ENCODE assay signal across 8 mouse cellular contexts in genomic region chr11:50403367-50404014, GRCm38 (mm10). TPM values are rescaled to one million over a fixed set of nuclear protein-coding genes. Genes with fewer than 3 reads are reported as not detected.
DNase-seq lines count a peak whose midpoint lies in the region; ATAC-seq and TF ChIP-seq lines count a peak whose summit lies in the region.
"Had no signal": no experiment of that assay in that cellular context is flagged by ENCODE, and none has a peak within 500 bp of the region (broad histone marks: within the 10 kb centered on the region; RNA-seq: fewer than 3 reads in every experiment).

No protein-coding gene starts in this region.

- 66% methylated on average over 10 of the region's 10 CpGs for WGBS in lung, embryonic 15.5 days
- 60% methylated on average over 10 of the region's 10 CpGs for WGBS in lung, adult 2 months
- 59% methylated on average over 10 of the region's 10 CpGs for whole genome bisulfite sequencing in lung, postnatal 0 days

- H3K4me3 ChIP-seq in lung, embryonic 15.5 days: no peak overlapping the region
- no peak overlapping the region for H3K4me3 ChIP-seq in lung, adult 2 months (replicated peaks; ENCODE audit: extremely low read depth, low read depth, low read length)
- no peak overlapping the region for H3K4me3 ChIP-seq in lung, postnatal 0 days (ENCODE audit: low read depth, low read length)
- H3K4me3 ChIP-seq in left cerebral cortex, adult 2 months: no peak overlapping the region

- peak; percentile 62 for ATAC-seq in lung, embryonic 15.5 days (ENCODE audit: borderline replicate concordance, extremely low read depth, low FRiP score, low TSS enrichment)
- peak; percentile 46; the same call in 1 of the 2 replicates for ATAC-seq in lung, postnatal 0 days

- TF ChIP-seq CTCF in lung, adult 2 months (IDR thresholded peaks at IDR 0.05; ENCODE audit: insufficient read depth, low read length): no peak
- TF ChIP-seq CTCF in brain, embryonic 14.5 days (IDR thresholded peaks at IDR 0.05; ENCODE audit: borderline replicate concordance, extremely low read depth, insufficient read depth, insufficient read length): no peak
- no peak for TF ChIP-seq CTCF in lung, postnatal 0 days (IDR thresholded peaks at IDR 0.05)
- no peak for TF ChIP-seq CTCF in left cerebral cortex, adult 2 months (IDR thresholded peaks at IDR 0.05)

- no peak overlapping the region for H3K9ac ChIP-seq in lung, embryonic 15.5 days
- H3K9ac ChIP-seq in lung, postnatal 0 days (replicated peaks; ENCODE audit: low read depth): no peak overlapping the region

- H3K36me3 ChIP-seq in lung, embryonic 15.5 days: peaks cover 21% of the 10 kb centered on the region
- H3K36me3 ChIP-seq in lung, postnatal 0 days (ENCODE audit: insufficient read depth, low read length): peaks cover 23% of the 10 kb centered on the region

- no peak for TF ChIP-seq POLR2A in lung, adult 2 months (IDR thresholded peaks at IDR 0.05; ENCODE audit: borderline replicate concordance, extremely low read depth, low read depth, low read length)
- no peak for TF ChIP-seq POLR2A in brain, embryonic 14.5 days (IDR thresholded peaks at IDR 0.05; ENCODE audit: borderline replicate concordance, extremely low read depth, insufficient read depth, insufficient read length, poor library complexity, severe bottlenecking)

- H3K27me3 ChIP-seq in lung, embryonic 15.5 days: no peaks in the 10 kb centered on the region
- H3K27me3 ChIP-seq in lung, postnatal 0 days (replicated peaks; ENCODE audit: insufficient read depth, low read length): no peaks in the 10 kb centered on the region

- intact Hi-C loops in left cerebral cortex, adult 2 months (cut with DNase I): no loop called here

- no peak overlapping the region for H3K27ac ChIP-seq in lung, embryonic 15.5 days
- no peak overlapping the region for H3K27ac ChIP-seq in lung, postnatal 0 days (ENCODE audit: low read length)
- no peak overlapping the region for H3K27ac ChIP-seq in left cerebral cortex, adult 2 months

- no peaks in the 10 kb centered on the region for H3K4me1 ChIP-seq in lung, embryonic 15.5 days
- no peaks in the 10 kb centered on the region; the same call in 1 of the 2 replicates for H3K4me1 ChIP-seq in lung, adult 2 months (ENCODE audit: control insufficient read depth, insufficient read depth, low read length)
- H3K4me1 ChIP-seq in lung, postnatal 0 days (ENCODE audit: insufficient read depth, low read depth, low read length): no peaks in the 10 kb centered on the region

- no peak for TF ChIP-seq EP300 in lung, postnatal 0 days (IDR thresholded peaks at IDR 0.05)

- no peaks in the 10 kb centered on the region for H3K9me3 ChIP-seq in lung, embryonic 15.5 days
- H3K9me3 ChIP-seq in lung, postnatal 0 days (ENCODE audit: low read length): no peaks in the 10 kb centered on the region

- no peak for DNase-seq in lung, adult 2 months
- peak; percentile 14 for DNase-seq in brain, embryonic 14.5 days (ENCODE audit: low read depth)
- DNase-seq in gastrocnemius, postnatal 25 days: peak; percentile 7
- no peak for DNase-seq in lung, postnatal 0 days (ENCODE audit: low spot score)
- DNase-seq in frontal cortex, postnatal 25 days (ENCODE audit: low spot score in 2 of 2): no peak
- DNase-seq in left cerebral cortex, adult 2 months (ENCODE audit: extremely low spot score in 1 of 2, low spot score in 2 of 2): no peak

- H3K4me2 ChIP-seq in lung, embryonic 15.5 days: no peak overlapping the region
- no peak overlapping the region for H3K4me2 ChIP-seq in lung, postnatal 0 days (replicated peaks; ENCODE audit: low read depth, low read length)

RNA-seq across cellular contexts. Expression of gene Hnrnph1, which starts 26.7 kb away (rescaled TPM):
- polyA plus RNA-seq in lung, embryonic 15.5 days (2015; fragmentation: Nextera tagmentation; extraction: Ambion mirVana): 489 and 493 TPM in 2 replicates
- 53.9 and 94.9 TPM in 2 replicates for polyA plus RNA-seq in lung, adult 2 months (2012; rRNA removed)
- polyA plus RNA-seq in brain, embryonic 14.5 days (2012; rRNA removed): 694 and 702 TPM in 2 replicates
- total RNA-seq in gastrocnemius, postnatal 25 days (2021): 10 to 100 TPM; 79.5 to 83.6 TPM
- 154 and 172 TPM in 2 replicates for polyA plus RNA-seq in lung, postnatal 0 days (2015; fragmentation: Nextera tagmentation; extraction: Ambion mirVana)
- total RNA-seq in left cerebral cortex, adult 2 months (2021): 100 to 1,000 TPM; 272 to 274 TPM

RNA-seq across cellular contexts. Expression of gene Rufy1, which starts 27.4 kb away (rescaled TPM):
- polyA plus RNA-seq in lung, embryonic 15.5 days (2015; fragmentation: Nextera tagmentation; extraction: Ambion mirVana): 21.4 and 24.9 TPM in 2 replicates
- 20.0 and 22.1 TPM in 2 replicates for polyA plus RNA-seq in lung, adult 2 months (2012; rRNA removed)
- 20.8 and 23.0 TPM in 2 replicates for polyA plus RNA-seq in brain, embryonic 14.5 days (2012; rRNA removed)
- total RNA-seq in gastrocnemius, postnatal 25 days (2021): 10 to 100 TPM; 17.9 to 21.6 TPM
- 19.8 and 23.8 TPM in 2 replicates for polyA plus RNA-seq in lung, postnatal 0 days (2015; fragmentation: Nextera tagmentation; extraction: Ambion mirVana)
- total RNA-seq in left cerebral cortex, adult 2 months (2021): 10 to 100 TPM; 26.2 to 27.0 TPM

RNA-seq across cellular contexts. Expression of gene Cby3, which starts 49.2 kb away (rescaled TPM):
- 0.24 and 0.30 TPM in 2 replicates for polyA plus RNA-seq in lung, embryonic 15.5 days (2015; fragmentation: Nextera tagmentation; extraction: Ambion mirVana)
- 0.24 and 0.25 TPM in 2 replicates for polyA plus RNA-seq in lung, adult 2 months (2012; rRNA removed)
- 0.52 and 0.62 TPM in 2 replicates for polyA plus RNA-seq in brain, embryonic 14.5 days (2012; rRNA removed)
- not detected for total RNA-seq in gastrocnemius, postnatal 25 days (2021)
- polyA plus RNA-seq in lung, postnatal 0 days (2015; fragmentation: Nextera tagmentation; extraction: Ambion mirVana): 0.40 and 0.53 TPM in 2 replicates
- not detected for total RNA-seq in left cerebral cortex, adult 2 months (2021)
- polyA plus RNA-seq: limb, embryonic 11.5 days had no signal

Comparison
In these comparisons a context has a peak if more than half of its experiments do, and no peak if none do; other contexts are left out.
1. DNase-seq: peak in brain, embryonic 14.5 days (single experiment) and gastrocnemius, postnatal 25 days (single experiment); none in lung, adult 2 months (single experiment), lung, postnatal 0 days (single experiment), frontal cortex, postnatal 25 days (0 of 2) and left cerebral cortex, adult 2 months (0 of 2).